Mouse (Mus musculus) R1 (cell line): Measurements from ENCODE around the gene Pgp.

Experiments
- DNase-seq: peaks from one replicate; pipeline ENCODE4 v3.0.0-alpha.2; 2018; ENCODE audit warnings: low read depth, low spot score

Pgp gene

GRCm38 (mm10) chr17:24481027-24481815 lies 11.0 kb downstream of the Pgp start:
- DNase-seq: peak; percentile 46

GRCm38 (mm10) chr17:24483495-24483894 lies 13.3 kb downstream of the Pgp start:
- no peak for DNase-seq

- DNase-seq: no peak
Measured at GRCm38 (mm10) chr17:24485090-24485860, 15.1 kb downstream of the Pgp start.

- DNase-seq: peak; percentile 55
Measured at GRCm38 (mm10) chr17:24488186-24488661, 18.0 kb downstream of the Pgp start, which contains the start of gene Caskin1. Gene Caskin1 (plus strand): TSS chr17:24488601.

- DNase-seq: peak; percentile 53
Measured at GRCm38 (mm10) chr17:24488662-24489264, 18.6 kb downstream of the Pgp start.

- no peak for DNase-seq
Measured at GRCm38 (mm10) chr17:24489265-24490030, 19.3 kb downstream of the Pgp start.

GRCm38 (mm10) chr17:24490399-24490798 lies 20.2 kb downstream of the Pgp start:
- DNase-seq: peak; percentile 47

- peak; percentile 75 for DNase-seq
Measured at GRCm38 (mm10) chr17:24494627-24495335, 24.6 kb downstream of the Pgp start.

- no peak for DNase-seq
Measured at GRCm38 (mm10) chr17:24495443-24495842, 25.3 kb downstream of the Pgp start.

GRCm38 (mm10) chr17:24496026-24496425 lies 25.8 kb downstream of the Pgp start:
- no peak for DNase-seq

- peak; percentile 69 for DNase-seq
Measured at GRCm38 (mm10) chr17:24502208-24502607, 32.0 kb downstream of the Pgp start.

- DNase-seq: no peak
Measured at GRCm38 (mm10) chr17:24504085-24504484, 33.9 kb downstream of the Pgp start.

GRCm38 (mm10) chr17:24505286-24505955 lies 35.2 kb downstream of the Pgp start:
- DNase-seq: no peak

GRCm38 (mm10) chr17:24506332-24507070 lies 36.3 kb downstream of the Pgp start:
- DNase-seq: peak; percentile 38

- peak; percentile 48 for DNase-seq
Measured at GRCm38 (mm10) chr17:24507129-24507664, 37.0 kb downstream of the Pgp start.

GRCm38 (mm10) chr17:24507806-24508460 lies 37.7 kb downstream of the Pgp start:
- DNase-seq: no peak

- DNase-seq: peak; percentile 67
Measured at GRCm38 (mm10) chr17:24513609-24514008, 43.4 kb downstream of the Pgp start.
